Mouse (Mus musculus) midbrain, postnatal 0 days (tissue): ENCODE measurements around the gene Zfhx3. TPM values are rescaled to one million over a fixed set of nuclear protein-coding genes. Genes with fewer than 3 reads are reported as not detected.

Experiments used
- ATAC-seq: fragments of 200-750 bp; cut with Nextera tagmentation; 2 replicates; pipeline ENCODE4 v1.8.0; 2017; ENCODE audit warnings: moderate number of reproducible peaks, mild to moderate bottlenecking, moderate TSS enrichment, moderate library complexity; ENCODE audit not compliant: low FRiP score
- DNase-seq: peaks from one replicate; pipeline ENCODE4 v3.0.0-alpha.2; 2015; ENCODE audit warnings: low spot score
- H3K27ac ChIP-seq: fragments of 300-500 bp; sonication (generic); 2 replicates; pipeline ENCODE4 v1.5.1; 2014; ENCODE audit warnings: low read depth, mild to moderate bottlenecking, low read length, mixed read lengths
- H3K27me3 ChIP-seq: fragments of 300-500 bp; sonication (generic); 2 replicates; pipeline ENCODE4 v1.6.1; 2014; ENCODE audit warnings: low read length, control low read depth, mixed read lengths; ENCODE audit not compliant: insufficient read depth
- H3K36me3 ChIP-seq: fragments of 300-500 bp; sonication (generic); 2 replicates; pipeline ENCODE4 v1.6.1; 2014; ENCODE audit warnings: low read length, control low read depth, mixed read lengths; ENCODE audit not compliant: insufficient read depth
- H3K4me1 ChIP-seq: fragments of 300-500 bp; sonication (generic); 2 replicates; pipeline ENCODE4 v1.6.1; 2014; ENCODE audit warnings: mild to moderate bottlenecking, control low read depth, antibody characterized with exemption, low read length, mixed read lengths; ENCODE audit not compliant: insufficient read depth
- H3K4me2 ChIP-seq: fragments of 300-500 bp; sonication (generic); 2 replicates; pipeline ENCODE4 v1.6.1; 2014; ENCODE audit warnings: low read depth, mild to moderate bottlenecking, low read length, mixed read lengths; ENCODE audit not compliant: poor library complexity, severe bottlenecking
- H3K4me3 ChIP-seq: fragments of 300-500 bp; sonication (generic); 2 replicates; pipeline ENCODE4 v1.5.1; 2014; ENCODE audit warnings: low read depth, mild to moderate bottlenecking, low read length, moderate library complexity
- H3K9ac ChIP-seq: fragments of 300-500 bp; sonication (generic); replicated peaks from 2 replicates; pipeline ENCODE4 v1.6.1; 2014; ENCODE audit warnings: mild to moderate bottlenecking, low read length, moderate library complexity, mixed read lengths; ENCODE audit not compliant: poor library complexity, severe bottlenecking
- H3K9me3 ChIP-seq: fragments of 300-500 bp; sonication (generic); 2 replicates; pipeline ENCODE4 v1.6.1; 2016; ENCODE audit warnings: low read length, control low read depth
- CTCF ChIP-seq: IDR thresholded peaks from 2 replicates; pipeline ENCODE4 v1.5.1; 2016; ENCODE audit warnings: antibody characterized with exemption, mild to moderate bottlenecking
- WGBS: fragments of 180-500 bp; shearing (Covaris S2); extraction: QIAGEN DNeasy Blood & Tissue Kit; methylation state at CpG from one replicate; pipeline ENCODE4 v1.1.7; 2014; 5-methylcytosine and 5-hydroxymethylcytosine counted together
- polyA plus RNA-seq: library from polyadenylated mRNA; unstranded; fragments of >200 nt; fragmentation: Nextera tagmentation; extraction: Ambion mirVana; gene quantifications from 2 replicates; pipeline ENCODE4 v1.2.1, GENCODE M21; 2015
- total RNA-seq: library from RNA; depleted of rRNA; stranded (reverse); fragments of >200 nt; gene quantifications from 2 replicates; pipeline ENCODE4 v1.2.3, GENCODE M21; 2014

Zfhx3 gene
- total and polyA plus RNA-seq, 2 experiments from 2014 or later, result 33.1 to 44.5 TPM

GRCm38 (mm10) chr8:108770334-108770733 lies 827.9 kb downstream of the Zfhx3 start:
- Histone ChIP-seq H3K36me3 (no peaks in the 10 kb centered on the region), H3K4me2 (no peak overlapping the region), H3K9ac (no peak overlapping the region), H3K27ac (no peak overlapping the region), H3K4me3 (no peak overlapping the region), H3K9me3 (no peaks in the 10 kb centered on the region), H3K27me3 (no peaks in the 10 kb centered on the region), H3K4me1 (peaks cover 3% of the 10 kb centered on the region)
- WGBS, result 92% methylated on average over 4 of the region's 4 CpGs
- DNase-seq (no peak), ATAC-seq (no peak)
- no peak for TF ChIP-seq CTCF

GRCm38 (mm10) chr8:108773436-108773835 lies 831.0 kb downstream of the Zfhx3 start:
- 78% methylated on average over 6 of the region's 6 CpGs for WGBS
- no peak for ATAC-seq
- Histone ChIP-seq H3K36me3 (no peaks in the 10 kb centered on the region), H3K27me3 (no peaks in the 10 kb centered on the region), H3K4me1 (peaks cover 10% of the 10 kb centered on the region; the same call in 1 of the 2 replicates), H3K27ac (no peak overlapping the region), H3K9me3 (no peaks in the 10 kb centered on the region), H3K4me3 (no peak overlapping the region), H3K4me2 (no peak overlapping the region), H3K9ac (no peak overlapping the region)
- no peak for TF ChIP-seq CTCF
- DNase-seq, result no peak

- DNase-seq, result no peak
Measured at GRCm38 (mm10) chr8:108778063-108778462, 835.6 kb downstream of the Zfhx3 start.

GRCm38 (mm10) chr8:108778551-108778950 lies 836.1 kb downstream of the Zfhx3 start:
- no peak for ATAC-seq
- 81% methylated on average over 9 of the region's 9 CpGs for WGBS

More at GRCm38 (mm10) chr8:108778063-108778462, 835.6 kb downstream of the Zfhx3 start:
- WGBS, result 67% methylated on average over 12 of the region's 12 CpGs
- Histone ChIP-seq H3K9ac (no peak overlapping the region), H3K4me3 (no peak overlapping the region), H3K9me3 (no peaks in the 10 kb centered on the region), H3K4me1 (peaks cover 10% of the 10 kb centered on the region; the same call in 1 of the 2 replicates), H3K36me3 (no peaks in the 10 kb centered on the region), H3K27ac (no peak overlapping the region), H3K4me2 (no peak overlapping the region), H3K27me3 (no peaks in the 10 kb centered on the region)
- TF ChIP-seq CTCF, result no peak
- no peak for ATAC-seq

GRCm38 (mm10) chr8:108780766-108781165 lies 838.3 kb downstream of the Zfhx3 start:
- no peak for ATAC-seq
- 89% methylated on average over 6 of the region's 6 CpGs for WGBS
- Histone ChIP-seq H3K27ac (no peak overlapping the region), H3K36me3 (no peaks in the 10 kb centered on the region), H3K9ac (no peak overlapping the region), H3K4me3 (no peak overlapping the region), H3K27me3 (no peaks in the 10 kb centered on the region), H3K4me2 (no peak overlapping the region), H3K4me1 (peaks cover 9% of the 10 kb centered on the region; the same call in 1 of the 2 replicates), H3K9me3 (no peaks in the 10 kb centered on the region)
- DNase-seq, result no peak
- TF ChIP-seq CTCF, result no peak

More at GRCm38 (mm10) chr8:108778551-108778950, 836.1 kb downstream of the Zfhx3 start:
- DNase-seq, result no peak
- H3K27ac ChIP-seq, result no peak overlapping the region
- no peak overlapping the region for H3K4me2 ChIP-seq
- H3K9me3 ChIP-seq, result no peaks in the 10 kb centered on the region
- H3K27me3 ChIP-seq, result no peaks in the 10 kb centered on the region
- no peaks in the 10 kb centered on the region for H3K36me3 ChIP-seq
- H3K4me1 ChIP-seq, result peaks cover 10% of the 10 kb centered on the region; the same call in 1 of the 2 replicates
- no peak for TF ChIP-seq CTCF
- H3K9ac ChIP-seq, result no peak overlapping the region
- H3K4me3 ChIP-seq, result no peak overlapping the region

- 76% methylated on average over 5 of the region's 5 CpGs for WGBS
- ATAC-seq, result no peak
- Histone ChIP-seq H3K9me3 (no peaks in the 10 kb centered on the region), H3K36me3 (no peaks in the 10 kb centered on the region), H3K4me1 (peaks cover 4% of the 10 kb centered on the region; the same call in 1 of the 2 replicates), H3K4me2 (no peak overlapping the region), H3K9ac (no peak overlapping the region), H3K27me3 (no peaks in the 10 kb centered on the region), H3K27ac (no peak overlapping the region), H3K4me3 (no peak overlapping the region)
- no peak for TF ChIP-seq CTCF
- no peak for DNase-seq
Measured at GRCm38 (mm10) chr8:108781192-108781591, 838.7 kb downstream of the Zfhx3 start.
